Mouse (Mus musculus): ENCODE measurements at regions not wholly inside any gene's neighbourhood (a gene's known extent, or its start where the extent isn't known, plus 50 kb on each side); places are given as distances from the start of the nearest gene placed in this dataset.

DNA sequence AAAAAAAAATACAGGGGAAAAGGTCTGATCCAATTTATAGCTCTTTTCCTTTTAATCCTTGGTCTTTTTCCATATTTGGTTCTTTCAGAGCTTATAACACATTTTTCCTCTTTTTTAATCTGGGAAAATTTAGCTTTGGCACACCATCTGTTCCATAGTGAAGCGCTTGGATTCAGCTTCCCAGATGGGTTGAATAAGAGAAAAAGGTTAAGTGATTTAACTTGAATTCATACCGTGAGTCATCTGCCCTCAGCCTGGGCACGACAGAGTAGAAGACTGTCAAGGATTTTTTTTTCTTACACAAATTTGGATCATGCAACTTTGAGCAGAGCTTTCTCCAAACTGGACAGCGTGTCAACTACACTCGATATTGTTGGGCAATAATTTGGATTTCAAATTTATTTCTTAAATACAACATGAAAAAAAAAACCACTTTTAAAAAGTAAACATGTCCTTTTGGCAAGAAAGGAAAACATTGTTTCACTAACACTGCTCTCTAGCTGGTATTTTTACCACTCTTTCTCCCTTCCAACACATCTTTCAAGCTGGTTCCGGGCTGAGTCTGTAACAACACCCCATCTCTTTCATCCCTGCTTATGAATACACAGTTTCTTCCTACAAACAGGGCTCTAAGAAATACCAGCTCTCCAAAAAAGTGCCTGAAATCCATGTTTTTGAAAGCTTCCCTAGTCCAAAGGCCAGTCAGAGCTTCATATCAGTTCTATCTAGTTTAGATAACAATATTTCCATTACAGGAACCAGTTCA is 177.8 kb downstream of the Spry2 start:
- no peak for DNase-seq (ENCODE audit: low read depth, low spot score)

DNA sequence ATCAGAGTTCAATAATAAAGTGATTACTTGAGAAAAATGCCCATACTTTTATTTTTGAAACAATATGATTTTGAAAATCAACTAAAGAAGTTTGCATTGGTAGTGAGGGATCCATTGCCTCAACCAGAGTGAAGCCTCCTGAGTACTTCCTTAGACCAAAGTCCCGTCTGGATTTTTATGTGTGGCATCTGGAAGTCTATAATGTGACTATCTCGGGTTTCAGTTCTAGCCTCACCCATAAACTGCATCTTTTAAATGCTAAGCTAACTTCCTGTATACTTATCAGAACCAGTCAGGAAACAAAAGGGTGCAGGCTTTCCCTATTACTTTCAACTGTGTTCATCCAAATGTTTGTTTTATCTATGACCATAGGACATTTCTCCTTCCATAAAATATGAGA is 178.8 kb downstream of the Spry2 start:
- DNase-seq (ENCODE audit: low read depth, low spot score), result no peak

DNA sequence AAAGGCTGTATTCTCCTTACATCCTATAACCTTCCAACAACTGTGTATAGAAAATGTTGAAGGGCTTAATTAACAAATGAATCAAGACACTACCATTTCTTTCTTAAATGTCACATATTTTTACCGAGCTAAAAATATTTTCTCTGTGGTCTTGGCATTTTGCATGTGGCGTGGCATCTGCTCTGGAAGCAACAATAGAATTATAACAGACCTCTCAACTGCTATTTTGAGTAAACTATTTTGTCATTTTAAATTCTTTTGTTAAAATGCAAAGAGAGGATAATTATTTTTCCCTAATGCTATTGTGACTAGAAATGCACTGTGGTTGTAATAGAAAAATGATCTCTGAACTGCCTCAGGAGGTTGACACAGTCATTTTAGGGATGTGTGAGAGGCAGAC is 187.9 kb downstream of the Spry2 start:
- DNase-seq (ENCODE audit: low read depth, low spot score), result no peak

DNA sequence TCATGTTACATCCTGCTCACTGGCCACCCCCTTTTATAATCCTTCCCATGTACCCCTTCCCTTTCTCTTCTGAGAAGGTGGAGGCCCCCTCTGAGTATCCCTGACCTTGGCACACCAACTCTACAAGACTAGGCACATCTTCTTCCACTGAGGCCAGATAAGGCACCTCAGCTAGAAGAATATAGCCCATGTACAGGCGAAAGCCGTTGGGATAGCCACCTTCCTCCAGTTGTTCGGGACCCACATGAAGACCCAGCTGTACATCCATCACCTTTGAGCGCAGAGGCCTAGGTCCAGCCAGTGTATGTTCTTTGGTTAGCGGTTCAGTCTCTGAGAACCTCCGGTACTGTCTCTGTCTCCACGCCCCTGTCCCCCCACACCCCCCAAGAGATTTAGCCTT is 189.9 kb downstream of the Spry2 start:
- no peak for DNase-seq (ENCODE audit: low read depth, low spot score)

DNA sequence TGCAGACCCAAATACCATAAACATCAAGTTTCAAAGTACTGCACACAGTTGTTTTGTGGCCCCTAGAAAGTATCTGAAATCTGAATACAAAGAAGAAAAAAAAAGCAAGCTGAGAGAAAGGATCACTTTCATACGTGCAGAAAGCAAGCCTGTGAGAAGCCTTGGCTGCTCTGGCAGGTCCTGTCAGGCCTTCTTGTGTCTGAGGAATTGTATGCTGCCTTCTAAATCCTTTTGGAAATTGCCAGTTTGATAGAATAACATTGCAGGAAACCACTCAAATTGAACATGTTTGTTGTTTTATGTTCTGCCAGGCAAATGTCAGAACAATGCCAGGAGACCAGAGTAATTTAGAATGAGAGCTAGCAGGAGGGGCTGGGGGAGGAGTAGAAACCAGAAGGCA is 198.0 kb downstream of the Spry2 start:
- DNase-seq (ENCODE audit: low read depth, low spot score), result no peak

DNA sequence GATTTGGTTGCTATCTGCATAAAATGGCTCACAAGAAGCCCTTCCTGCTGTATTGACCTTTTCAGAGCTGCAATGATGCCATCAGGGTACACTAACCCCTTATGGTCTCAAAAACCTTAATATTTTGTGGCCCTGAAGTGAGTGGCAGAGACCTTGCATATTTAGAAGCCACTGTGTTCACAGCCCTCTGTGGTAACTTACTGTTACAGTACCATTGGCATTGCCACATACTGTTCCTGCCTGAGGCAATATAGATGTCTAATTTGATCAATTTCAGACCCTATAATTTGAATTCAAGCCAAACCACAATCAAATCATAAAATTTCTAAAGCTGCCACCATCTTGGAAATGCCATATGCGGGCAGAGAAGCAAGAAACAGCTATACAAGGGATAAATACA is 198.5 kb downstream of the Spry2 start:
- DNase-seq (ENCODE audit: low read depth, low spot score), result no peak

DNA sequence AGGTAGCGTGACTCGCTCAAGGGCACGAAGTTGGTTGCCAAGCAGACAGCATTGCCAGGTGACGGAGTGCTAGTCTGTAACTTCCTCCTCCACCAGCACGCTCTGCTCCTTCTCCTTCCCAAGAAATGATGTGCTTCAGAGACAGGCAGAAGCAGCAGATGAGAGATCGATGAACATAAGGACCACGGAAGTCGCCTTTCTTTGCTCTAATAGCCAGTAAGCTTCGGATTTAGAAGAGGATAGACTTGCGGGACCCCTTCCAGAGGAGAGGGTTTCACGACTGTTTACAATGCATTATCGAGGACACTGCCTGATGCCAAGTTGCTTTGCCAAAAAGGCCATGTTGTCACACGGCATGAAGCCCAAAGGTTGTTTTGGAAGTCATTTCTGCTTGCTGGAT is 199.2 kb downstream of the Spry2 start:
- DNase-seq (ENCODE audit: low read depth, low spot score), result no peak

DNA sequence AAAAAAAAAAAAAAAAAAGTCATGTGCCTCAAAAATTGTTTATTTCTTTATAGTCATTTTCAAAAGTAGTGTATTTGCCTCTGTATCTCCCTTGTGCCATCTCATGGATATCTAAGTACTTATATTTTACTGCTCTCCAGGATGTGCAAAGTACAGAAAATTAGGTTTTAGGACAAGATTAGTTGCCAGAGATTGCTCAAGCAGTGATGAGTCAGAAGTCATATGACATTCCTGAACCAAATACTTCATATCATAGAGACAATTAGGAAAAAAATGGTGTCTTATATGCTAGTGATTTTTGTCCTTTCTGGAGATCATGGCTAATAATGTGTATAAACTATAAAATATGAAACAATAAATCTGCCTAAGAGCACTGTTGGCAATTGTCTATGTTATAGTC is 201.7 kb downstream of the Spry2 start:
- no peak for DNase-seq (ENCODE audit: low read depth, low spot score)

DNA sequence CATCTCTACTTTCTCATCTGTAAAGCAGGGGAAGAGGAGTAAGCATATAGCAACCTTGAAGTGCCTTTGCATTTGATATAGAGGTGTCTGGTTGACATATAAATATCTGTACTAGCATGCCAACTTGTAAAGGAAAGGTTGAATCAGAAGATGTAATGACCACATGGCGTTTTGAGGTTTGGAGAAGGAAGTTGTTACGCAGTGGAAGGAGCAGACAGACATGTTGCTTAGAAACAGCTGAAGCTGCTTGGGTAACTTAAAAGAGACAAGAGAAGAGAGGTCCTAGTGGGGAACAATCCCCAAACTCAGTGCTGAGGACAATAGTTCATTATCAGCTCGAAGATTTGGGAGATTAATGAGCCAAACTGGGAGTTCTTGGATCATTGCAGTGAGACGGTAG is 202.9 kb downstream of the Spry2 start:
- no peak for DNase-seq (ENCODE audit: low read depth, low spot score)

DNA sequence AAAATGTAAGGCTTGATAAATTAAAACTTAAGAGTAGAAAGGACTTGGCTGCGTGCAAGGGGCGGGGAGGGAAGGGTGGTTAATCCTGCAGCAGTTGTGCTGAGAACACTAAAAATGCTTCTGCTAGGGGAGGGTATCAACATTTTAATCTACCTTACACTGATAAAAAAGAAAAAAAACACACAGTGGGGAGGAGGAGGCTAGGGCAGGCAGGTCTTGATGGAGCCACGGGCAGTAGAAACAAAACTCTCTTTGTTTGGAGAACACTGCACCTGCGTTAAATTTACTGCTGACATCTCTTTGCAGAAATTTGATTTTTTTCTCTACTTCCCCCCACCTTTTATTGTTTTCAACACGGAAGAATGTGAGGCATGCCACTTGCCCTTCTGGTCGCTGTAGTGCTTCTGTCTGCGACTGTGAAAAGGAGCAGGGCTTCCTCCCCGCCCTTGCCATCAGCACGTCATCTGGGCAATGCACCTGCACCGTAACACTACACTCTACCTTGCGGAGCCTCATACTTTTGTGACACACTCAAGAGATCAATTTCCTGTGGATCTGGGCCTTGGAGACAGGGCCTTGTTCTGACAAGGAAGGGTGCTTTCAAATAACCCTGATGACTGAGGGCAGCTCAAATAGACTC is 211.7 kb downstream of the Spry2 start:
- DNase-seq (ENCODE audit: low read depth, low spot score), result no peak

DNA sequence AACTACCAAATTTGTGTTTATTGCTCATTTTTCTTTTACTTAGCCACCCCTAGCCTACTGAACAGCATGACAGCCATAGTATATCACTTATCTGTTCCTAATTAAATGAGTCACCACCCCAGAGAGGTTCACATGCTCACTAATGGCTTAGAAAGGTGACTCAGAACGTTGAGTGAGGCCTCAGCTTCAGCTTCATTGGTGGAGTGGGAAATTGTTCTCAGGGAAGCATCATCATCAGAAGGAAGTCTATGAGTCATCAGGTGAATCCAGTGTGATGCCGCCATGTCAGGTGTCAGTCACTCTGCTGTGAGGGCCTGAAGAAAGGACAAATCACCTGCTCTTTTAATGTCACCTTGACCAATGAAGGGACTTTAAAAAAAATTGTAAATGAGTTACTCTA is 212.3 kb downstream of the Spry2 start:
- DNase-seq (ENCODE audit: low read depth, low spot score), result no peak

DNA sequence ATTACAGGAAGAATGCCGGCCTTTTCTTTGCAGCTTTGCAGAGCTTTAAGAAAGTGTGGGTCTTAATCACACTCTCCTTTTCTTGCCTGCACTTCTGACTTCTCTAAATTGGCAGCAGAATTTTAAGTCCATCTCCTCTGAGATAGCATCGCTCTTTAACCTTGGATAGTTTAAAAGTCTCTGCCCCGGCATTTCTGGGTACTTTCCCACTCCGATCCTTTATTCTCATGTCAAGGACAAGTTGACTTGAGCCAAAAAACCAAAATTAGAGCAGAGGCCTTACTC is 220.0 kb downstream of the Spry2 start:
- DNase-seq (ENCODE audit: low read depth, low spot score), result no peak

DNA sequence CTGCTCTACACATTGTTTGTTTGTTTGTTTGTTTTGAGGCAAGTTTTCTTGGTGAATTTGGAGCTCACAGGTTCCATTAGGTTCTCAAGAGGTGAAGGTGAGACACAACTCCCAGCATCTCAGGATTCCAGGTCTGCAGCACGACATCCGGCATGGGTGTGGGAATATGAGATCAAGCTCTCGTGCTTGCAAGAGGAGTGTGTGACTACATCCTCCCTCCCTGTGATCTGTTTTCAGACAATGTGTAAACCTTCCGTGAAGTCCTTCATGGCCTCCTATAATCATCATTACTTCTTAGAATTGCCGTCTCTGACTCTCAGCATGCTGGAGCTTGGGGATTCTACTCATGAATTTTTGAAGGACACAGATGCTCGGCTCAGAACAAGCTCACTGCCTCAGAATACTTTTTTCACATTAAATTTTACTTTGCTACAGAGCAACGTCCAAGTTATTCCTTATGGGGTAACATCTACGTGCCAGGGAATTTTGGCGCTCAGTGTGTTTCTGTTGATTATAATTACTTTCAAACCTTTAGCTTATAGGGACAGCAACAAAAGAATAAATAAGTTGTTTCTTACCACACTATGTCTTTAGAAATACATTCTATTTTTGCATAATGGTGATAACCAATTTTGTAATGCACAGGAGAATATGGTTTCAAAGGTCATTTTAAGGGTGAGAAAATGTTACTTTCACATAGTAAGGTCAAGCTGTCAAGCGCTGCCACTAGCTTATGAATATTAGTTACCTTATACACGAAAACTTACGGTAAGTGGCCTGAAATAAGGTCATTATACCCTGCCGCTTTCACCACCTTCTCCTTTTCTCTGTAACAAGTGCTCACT is 220.6 kb downstream of the Spry2 start:
- DNase-seq (ENCODE audit: low read depth, low spot score), result no peak

DNA sequence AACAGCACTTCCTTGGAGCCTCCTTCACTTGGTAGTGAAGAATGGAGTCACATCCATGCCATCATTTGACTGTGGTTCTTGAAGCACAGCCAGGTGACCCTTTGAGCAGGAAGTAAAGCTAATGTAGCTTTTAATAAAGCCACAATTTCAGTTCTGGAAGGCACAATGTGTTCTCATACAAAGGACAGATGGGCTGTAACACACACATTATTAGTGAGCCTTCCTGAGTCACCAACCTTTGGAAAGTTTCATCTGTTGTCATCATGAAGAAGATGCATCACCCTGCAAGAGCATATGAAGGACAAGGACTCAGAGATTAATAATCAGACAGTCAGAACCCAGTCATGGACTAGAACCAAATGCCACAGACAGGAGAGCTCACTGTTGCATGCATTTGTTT is 221.6 kb downstream of the Spry2 start:
- DNase-seq (ENCODE audit: low read depth, low spot score), result no peak

DNA sequence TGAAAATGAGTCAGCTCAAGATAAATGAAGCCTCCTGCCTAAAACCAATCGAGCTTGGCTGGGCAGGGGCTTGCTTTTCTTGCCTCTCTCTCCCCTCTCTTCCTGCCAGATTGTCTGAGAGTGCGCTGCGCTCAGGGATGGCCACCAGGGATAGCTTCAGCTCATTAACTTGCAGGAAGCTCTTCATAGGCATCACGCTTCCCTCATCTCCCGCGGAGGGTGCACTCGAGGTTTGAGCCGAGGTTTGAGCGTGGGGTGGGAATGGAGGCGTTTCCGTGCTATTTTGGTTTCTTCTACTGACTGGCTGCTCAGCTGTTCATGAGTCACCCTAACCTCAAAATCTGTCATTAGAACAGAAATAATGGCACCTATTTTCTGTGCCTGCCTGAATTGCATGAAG is 227.7 kb downstream of the Spry2 start:
- DNase-seq (ENCODE audit: low read depth, low spot score), result no peak

DNA sequence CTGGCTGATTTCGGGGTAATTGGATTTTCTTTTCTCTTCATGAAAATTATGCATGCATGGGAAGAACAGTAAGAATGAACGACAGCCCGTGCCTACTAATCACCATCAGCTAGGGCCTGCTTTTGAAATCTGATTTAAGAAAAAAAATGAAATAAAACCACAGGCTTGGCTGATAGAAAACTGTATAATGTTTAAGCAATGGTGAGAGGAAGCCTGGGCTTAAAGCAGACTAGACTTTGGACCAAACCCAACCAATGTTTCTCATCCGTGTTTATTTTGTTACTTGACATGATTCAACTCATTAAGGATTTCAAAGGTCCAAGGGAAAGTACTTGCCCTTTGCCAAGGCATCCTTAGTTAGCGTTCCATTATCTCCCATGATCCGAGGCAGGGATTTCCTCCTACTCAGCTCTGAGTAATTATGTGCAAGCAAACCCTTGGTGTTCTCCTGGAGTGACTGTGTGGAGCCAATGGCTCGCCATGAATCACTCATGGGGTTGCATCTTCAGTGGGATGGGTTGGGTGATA is 231.9 kb downstream of the Spry2 start:
- no peak for DNase-seq (ENCODE audit: low read depth, low spot score)

DNA sequence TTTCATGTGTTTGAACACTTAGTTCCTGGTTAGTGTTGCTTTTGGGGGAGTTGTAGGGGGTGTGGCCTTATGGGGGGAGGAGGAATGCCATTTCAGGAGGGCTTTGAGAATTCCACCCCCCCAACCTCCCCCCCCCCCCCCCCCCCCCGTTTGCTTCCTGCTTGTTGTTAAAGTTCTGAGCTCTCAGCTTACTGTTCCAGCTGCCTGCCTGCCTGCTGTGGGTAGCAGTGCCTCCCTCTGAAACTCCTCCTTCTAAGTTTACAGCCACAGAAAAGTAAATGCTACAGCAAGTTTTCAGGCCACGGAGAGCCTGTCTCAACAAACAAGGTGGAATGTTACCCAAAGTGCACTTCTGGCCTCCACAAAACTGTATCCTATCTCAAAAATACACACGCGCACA is 233.1 kb downstream of the Spry2 start:
- DNase-seq (ENCODE audit: low read depth, low spot score), result no peak

DNA sequence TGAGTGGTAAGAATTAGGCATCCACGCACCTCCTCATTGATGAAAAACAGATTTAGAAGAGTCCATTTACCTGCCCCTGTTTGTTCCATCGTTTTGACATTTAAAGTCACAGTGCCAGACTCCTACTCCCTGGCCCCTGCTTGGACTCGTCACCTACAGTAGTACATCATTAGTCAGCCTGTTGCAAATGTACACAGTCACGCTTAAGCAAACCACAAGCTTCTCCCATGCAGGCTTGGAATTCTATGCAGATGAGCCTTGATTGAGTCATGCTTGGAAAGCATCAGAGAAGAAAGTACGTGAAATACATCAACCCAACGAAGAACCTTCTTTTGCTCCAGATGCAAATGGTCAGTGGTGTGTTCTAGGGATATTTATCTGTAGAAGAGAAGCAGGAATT is 233.8 kb downstream of the Spry2 start:
- DNase-seq (ENCODE audit: low read depth, low spot score), result no peak

DNA sequence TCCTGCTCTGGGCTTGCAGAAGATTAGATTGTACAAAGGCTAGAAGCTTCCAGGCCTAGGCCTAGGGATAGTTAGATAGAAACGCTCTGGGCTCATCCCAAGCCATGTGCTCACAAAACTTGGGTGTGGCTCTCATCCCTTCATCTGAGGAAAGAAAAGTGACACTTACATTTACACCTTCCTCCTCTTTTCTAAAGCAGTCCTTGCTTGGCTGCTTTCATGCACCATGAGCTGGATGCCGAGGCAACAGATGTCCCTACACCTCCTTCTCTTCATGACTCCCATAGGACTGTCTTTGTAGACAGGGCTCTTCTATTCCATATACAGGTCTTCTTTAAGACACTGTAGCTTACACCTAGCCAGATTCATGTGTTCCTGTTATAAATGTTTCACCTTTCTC is 238.3 kb downstream of the Spry2 start:
- no peak for DNase-seq (ENCODE audit: low read depth, low spot score)

DNA sequence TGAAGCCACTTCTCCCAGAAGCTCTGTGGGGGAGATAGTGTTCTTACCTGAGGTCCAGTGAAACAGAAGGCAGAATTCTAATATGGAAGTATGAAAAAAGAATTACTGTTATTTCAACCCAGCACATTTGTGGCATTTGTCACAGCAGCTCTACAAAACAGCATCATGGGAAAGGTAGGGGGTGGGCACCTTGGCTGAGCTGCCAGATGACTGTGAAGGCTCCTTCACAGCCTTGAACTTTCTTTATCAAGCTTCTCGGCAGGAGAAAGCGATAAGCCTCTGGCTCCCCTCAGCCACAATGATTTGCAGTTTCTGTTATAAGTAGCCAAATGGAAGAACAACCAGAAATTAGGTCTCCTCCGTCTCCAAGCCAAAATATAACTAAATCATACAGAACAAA is 249.5 kb downstream of the Spry2 start:
- DNase-seq (ENCODE audit: low read depth, low spot score), result no peak

DNA sequence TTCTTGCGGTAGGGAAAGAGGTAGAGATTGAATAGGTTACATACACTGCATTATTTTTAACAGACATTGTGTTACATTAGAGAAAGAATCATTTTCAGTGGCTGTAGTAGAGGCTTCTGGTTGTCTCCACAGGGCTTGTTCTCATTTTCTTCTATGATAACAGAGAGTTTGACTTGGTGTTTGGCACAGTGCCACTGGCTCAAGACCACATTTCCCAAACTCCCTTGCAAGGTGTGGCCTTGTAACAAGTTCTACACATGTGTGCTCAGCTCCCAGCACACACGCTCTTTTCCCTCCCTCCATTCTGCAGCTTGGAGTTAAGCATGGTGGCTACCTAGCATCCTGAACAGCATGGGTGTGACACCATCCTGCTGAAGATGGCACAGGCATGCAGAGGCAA is 252.2 kb downstream of the Spry2 start:
- DNase-seq (ENCODE audit: low read depth, low spot score), result no peak

DNA sequence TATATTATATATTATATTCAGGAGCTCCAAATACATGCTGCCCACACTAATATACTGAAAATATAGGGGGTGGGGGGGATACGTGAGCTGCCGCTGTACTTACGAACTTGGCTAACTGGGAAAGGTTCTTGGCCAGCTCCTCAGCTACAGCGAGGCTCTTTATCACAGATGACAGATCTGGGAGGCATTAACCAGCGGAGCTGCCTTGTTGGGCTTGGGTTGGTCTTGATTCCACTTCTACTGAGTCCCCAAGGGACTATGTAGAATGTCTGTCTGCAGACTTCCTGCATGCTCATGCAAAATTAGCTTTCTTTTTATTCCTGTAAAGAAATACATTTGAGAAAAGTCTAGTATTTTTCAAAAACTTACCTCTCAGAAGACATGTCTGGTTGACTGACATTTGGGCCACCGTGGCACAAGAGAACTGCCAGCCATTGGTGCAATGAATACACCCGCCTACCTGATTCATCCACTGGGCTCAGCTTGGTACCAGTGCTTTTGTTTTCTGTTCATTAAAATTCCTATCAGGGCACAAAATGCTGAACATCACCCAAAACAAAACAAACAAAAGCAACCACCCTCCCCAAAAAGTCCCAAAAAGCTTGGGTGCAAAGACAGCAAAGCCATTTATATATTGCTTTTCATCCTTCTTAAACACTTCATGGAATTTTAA is 253.2 kb downstream of the Spry2 start:
- no peak for DNase-seq (ENCODE audit: low read depth, low spot score)
